Mouse (Mus musculus): Measurements from ENCODE around the gene Ppp1r15a. TPM values are rescaled to one million over a fixed set of nuclear protein-coding genes. Genes with fewer than 3 reads are reported as not detected.
"Not testable (repeated sequence)": the region's sequence is repeated elsewhere in the genome, so short reads cannot be mapped to it uniquely, and the experiment has no call there.

The Ppp1r15a gene
- polyA plus RNA-seq, 1 experiment from 2014 or later, result 12.9 TPM

DNA sequence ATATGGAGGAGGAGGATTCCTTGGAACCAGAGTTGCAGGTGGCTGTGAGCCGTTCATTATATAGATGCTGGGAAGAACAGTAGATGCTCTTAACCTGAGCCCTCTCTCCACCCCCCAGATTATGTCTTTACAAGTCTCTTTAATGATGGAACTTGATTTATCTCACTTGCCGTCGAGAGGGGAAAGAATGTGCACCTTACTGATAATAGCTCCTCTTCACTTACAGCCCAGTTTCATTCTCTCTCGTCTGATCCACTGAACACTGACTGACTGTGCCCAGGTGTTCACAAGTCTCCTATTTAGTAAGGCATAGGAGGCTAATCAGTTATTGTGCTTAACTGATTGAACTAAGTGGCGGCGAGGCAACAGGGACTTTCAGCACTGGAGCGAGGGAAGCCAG lies 36.5 kb downstream of the Ppp1r15a start:
- no peak overlapping the region for H3K27ac ChIP-seq
- H3K36me3 ChIP-seq (replicated peaks; ENCODE audit: control insufficient read depth, insufficient read depth), result peaks cover 28% of the 10 kb centered on the region
- H3K9ac ChIP-seq, result no peak overlapping the region
- ATAC-seq (ENCODE audit: low FRiP score) (no peak), DNase-seq (ENCODE audit: low spot score) (no peak)
- no peak overlapping the region for H3K4me3 ChIP-seq (replicated peaks; ENCODE audit: low read length)
- peaks cover 11% of the 10 kb centered on the region; the same call in 1 of the 2 replicates for H3K4me1 ChIP-seq (replicated peaks; ENCODE audit: control insufficient read depth, insufficient read depth, low read length)
- no peak overlapping the region for H3K4me2 ChIP-seq (replicated peaks)
- WGBS, result 83% methylated on average over 7 of the region's 7 CpGs
- H3K27me3 ChIP-seq (ENCODE audit: control insufficient read depth, insufficient read depth, low read length), result no peaks in the 10 kb centered on the region
- no peaks in the 10 kb centered on the region for H3K9me3 ChIP-seq (ENCODE audit: control insufficient read depth, low read length)

DNA sequence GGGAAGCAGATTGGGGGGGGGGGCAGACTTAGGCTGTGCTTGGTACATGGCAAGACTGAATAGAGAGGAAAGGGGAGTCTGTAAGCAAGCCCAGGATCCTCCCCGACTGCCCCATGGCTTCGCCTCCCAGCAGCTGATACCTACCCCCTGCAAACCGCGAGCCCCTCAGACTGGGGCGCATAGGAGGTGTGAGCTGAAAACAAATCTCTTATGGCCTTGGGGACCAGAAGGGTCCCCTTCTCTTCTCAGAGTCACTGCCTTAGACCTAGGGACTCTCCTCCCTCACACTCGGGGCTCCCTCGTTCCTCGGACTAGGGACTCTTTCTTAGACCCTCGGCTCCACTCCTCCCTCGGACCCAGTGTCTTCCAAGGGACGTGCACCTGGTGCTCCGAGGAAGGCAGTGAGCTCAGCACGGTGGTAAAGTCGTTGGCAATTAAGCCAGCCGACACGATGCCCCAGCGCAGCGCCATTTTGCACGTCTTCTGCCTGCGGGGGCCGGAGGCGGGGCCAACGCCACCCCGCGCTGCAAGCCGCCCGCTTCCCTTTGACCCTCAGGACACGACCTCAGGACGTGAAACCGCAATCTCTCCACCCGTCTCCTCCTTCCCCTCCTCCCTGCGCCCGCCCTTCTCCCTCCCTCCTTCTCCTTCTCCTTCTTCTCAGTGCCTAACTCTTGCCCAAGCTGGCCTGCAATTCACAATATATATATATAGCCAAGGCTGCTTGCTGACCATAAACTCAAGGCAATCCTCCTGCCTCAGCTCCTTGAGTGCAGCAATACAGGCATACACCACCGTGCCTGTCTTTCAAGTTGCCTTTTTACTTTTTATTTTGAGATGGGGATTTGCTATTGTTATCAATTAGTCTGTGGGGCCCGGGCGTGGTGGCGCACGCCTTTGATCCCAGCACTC lies 37.5 kb downstream of the Ppp1r15a start, which contains the start of gene Dhdh:
TSS of gene Dhdh (minus strand) at position 513 of the 912 bp plus-strand sequence.
- ATAC-seq (ENCODE audit: low FRiP score) (peak; percentile 62), DNase-seq (ENCODE audit: low spot score) (peak; percentile 47)
- H3K9ac ChIP-seq, result peak within 1 kb of the TSS; percentile 62
- no peaks in the 10 kb centered on the region for H3K27me3 ChIP-seq (ENCODE audit: control insufficient read depth, insufficient read depth, low read length)
- peaks cover 17% of the 10 kb centered on the region; the same call in 1 of the 2 replicates for H3K36me3 ChIP-seq (replicated peaks; ENCODE audit: control insufficient read depth, insufficient read depth)
- peak within 1 kb of the TSS; percentile 40 for H3K4me3 ChIP-seq (replicated peaks; ENCODE audit: low read length)
- no peaks in the 10 kb centered on the region for H3K9me3 ChIP-seq (ENCODE audit: control insufficient read depth, low read length)
- H3K4me1 ChIP-seq (replicated peaks; ENCODE audit: control insufficient read depth, insufficient read depth, low read length), result peaks cover 11% of the 10 kb centered on the region; the same call in 1 of the 2 replicates
- H3K27ac ChIP-seq, result peak within 1 kb of the TSS; percentile 88
- 6% methylated on average over 37 of the region's 38 CpGs for WGBS
- peak within 1 kb of the TSS; percentile 71 for H3K4me2 ChIP-seq (replicated peaks)

DNA sequence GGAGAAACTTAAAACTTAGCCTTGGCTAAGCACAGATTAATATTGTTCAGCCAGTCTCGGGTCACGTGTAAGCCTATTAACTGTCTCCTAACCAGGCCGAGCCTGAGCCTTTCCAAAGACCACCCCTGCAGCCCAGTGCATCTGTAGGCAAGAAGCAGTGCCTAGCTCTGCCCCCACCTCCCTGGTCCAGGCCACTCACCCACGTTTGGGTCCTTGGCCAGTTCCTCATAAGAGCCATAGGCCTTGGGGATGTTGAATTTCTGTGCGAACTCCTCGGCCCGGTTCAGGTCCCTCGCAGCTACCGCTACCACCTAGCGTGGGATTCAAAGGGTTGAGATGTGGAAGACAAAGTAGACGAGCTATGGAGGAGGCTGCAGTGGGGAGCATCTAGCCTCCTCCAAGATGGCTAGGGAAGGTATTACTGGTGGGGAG lies 38.2 kb downstream of the Ppp1r15a start:
- DNase-seq (ENCODE audit: low spot score) (peak; percentile 37), ATAC-seq (ENCODE audit: low FRiP score) (peak; percentile 76; the same call in 1 of the 2 replicates)
- Histone ChIP-seq H3K4me1 (replicated peaks; ENCODE audit: control insufficient read depth, insufficient read depth, low read length) (peaks cover 11% of the 10 kb centered on the region; the same call in 1 of the 2 replicates), H3K36me3 (replicated peaks; ENCODE audit: control insufficient read depth, insufficient read depth) (peaks cover 10% of the 10 kb centered on the region; the same call in 1 of the 2 replicates), H3K4me3 (replicated peaks; ENCODE audit: low read length) (peak overlapping the region; percentile 40), H3K27me3 (ENCODE audit: control insufficient read depth, insufficient read depth, low read length) (no peaks in the 10 kb centered on the region), H3K4me2 (replicated peaks) (peak overlapping the region; percentile 71), H3K27ac (peak overlapping the region; percentile 88), H3K9ac (peak overlapping the region; percentile 62), H3K9me3 (ENCODE audit: control insufficient read depth, low read length) (no peaks in the 10 kb centered on the region)
- WGBS, result 16% methylated on average over 11 of the region's 11 CpGs

DNA sequence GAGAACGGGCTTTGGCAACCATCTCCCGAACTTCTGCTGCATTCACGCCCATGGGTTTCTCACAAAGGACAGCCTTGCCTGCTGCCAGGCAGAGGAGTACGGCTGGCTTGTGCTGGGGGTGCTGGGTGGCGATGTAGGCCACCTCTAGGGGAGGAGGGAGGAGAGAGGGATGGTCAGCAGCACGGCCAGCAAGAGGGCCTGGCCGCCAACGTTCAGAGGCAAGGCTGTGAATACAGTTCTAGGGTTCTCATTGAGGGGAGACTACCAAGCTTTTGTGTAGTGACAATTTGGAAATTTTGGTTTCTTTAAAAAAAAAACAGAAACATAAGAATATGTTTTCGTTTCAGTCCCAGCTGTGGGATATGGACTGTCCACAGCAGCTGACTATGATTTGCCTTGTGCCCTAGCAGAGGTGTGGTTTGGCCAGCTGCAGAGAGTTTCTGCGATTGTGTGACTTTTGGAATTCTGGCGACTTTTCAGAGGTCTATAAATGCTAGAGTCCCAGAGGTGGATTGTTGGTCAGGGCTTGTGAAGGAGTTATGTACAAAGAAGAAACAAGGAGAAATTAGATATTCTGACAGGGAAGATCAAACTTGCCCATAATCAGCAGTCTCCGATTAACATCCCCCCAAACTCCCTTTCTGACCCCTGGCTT lies 39.2 kb downstream of the Ppp1r15a start, which contains the start of gene Gm45808:
TSS of gene Gm45808 (minus strand) at position 51 of the 655 bp plus-strand sequence.
- 0 out of 2 replicates have a peak, but pooled peaks cover under 1% of the 10 kb centered on the region for H3K36me3 ChIP-seq (replicated peaks; ENCODE audit: control insufficient read depth, insufficient read depth)
- H3K4me3 ChIP-seq (replicated peaks; ENCODE audit: low read length), result no peak within 1 kb of the TSS
- H3K9me3 ChIP-seq (ENCODE audit: control insufficient read depth, low read length), result no peaks in the 10 kb centered on the region
- ATAC-seq (ENCODE audit: low FRiP score), result no peak
- no peaks in the 10 kb centered on the region for H3K27me3 ChIP-seq (ENCODE audit: control insufficient read depth, insufficient read depth, low read length)
- DNase-seq (ENCODE audit: low spot score), result no peak
- H3K9ac ChIP-seq, result 0 out of 2 replicates have a peak within 1 kb of the TSS, but pooled peaks have one; percentile 62
- H3K4me2 ChIP-seq (replicated peaks), result peak within 1 kb of the TSS; percentile 71; the same call in 1 of the 2 replicates
- no peak within 1 kb of the TSS for H3K27ac ChIP-seq
- peaks cover 11% of the 10 kb centered on the region; the same call in 1 of the 2 replicates for H3K4me1 ChIP-seq (replicated peaks; ENCODE audit: control insufficient read depth, insufficient read depth, low read length)
- 84% methylated on average over 12 of the region's 12 CpGs for WGBS

DNA sequence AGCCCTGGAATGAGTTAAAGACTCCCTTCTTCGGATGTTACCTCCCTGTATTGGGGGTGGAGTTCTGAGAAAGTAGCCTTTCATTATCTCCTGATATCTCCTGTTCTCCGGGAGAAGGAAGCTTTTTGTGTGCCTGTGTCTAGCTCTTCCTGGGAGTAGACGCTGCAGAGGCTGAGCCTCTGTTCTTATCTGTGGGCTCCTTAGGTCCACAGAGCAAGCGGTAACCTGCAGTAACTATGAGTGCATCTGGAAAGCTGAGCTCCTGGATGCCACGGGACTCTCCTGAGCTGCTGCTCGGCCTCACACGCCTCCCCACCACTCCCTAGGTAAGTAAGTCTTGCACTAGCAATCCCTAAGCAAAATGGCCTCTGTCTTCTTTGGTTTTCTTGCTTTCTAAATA lies 39.9 kb downstream of the Ppp1r15a start:
- Histone ChIP-seq H3K4me2 (replicated peaks) (no peak overlapping the region), H3K4me3 (replicated peaks; ENCODE audit: low read length) (no peak overlapping the region), H3K36me3 (replicated peaks; ENCODE audit: control insufficient read depth, insufficient read depth) (no peaks in the 10 kb centered on the region), H3K9ac (no peak overlapping the region), H3K27me3 (ENCODE audit: control insufficient read depth, insufficient read depth, low read length) (no peaks in the 10 kb centered on the region), H3K4me1 (replicated peaks; ENCODE audit: control insufficient read depth, insufficient read depth, low read length) (peaks cover 11% of the 10 kb centered on the region; the same call in 1 of the 2 replicates), H3K9me3 (ENCODE audit: control insufficient read depth, low read length) (no peaks in the 10 kb centered on the region), H3K27ac (no peak overlapping the region)
- ATAC-seq (ENCODE audit: low FRiP score), result no peak
- 92% methylated on average over 7 of the region's 7 CpGs for WGBS
- no peak for DNase-seq (ENCODE audit: low spot score)

DNA sequence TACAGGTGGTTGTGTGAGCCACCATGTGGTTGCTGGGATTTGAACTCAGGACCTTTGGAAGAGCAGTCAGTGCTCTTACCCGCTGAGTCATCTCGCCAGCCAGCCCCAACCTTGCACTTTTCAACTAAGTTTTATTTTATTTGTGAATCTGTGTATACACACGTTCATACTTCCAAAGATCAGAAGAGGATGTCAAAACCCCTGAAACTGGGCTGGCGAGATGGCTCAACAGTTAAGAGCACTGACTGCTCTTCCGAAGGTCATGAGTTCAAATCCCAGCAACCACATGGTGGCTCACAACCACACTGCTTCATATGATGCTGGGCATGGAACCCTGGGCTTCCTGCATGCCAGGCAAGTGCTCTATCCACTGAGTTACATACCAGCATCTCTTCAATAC lies 41.1 kb downstream of the Ppp1r15a start:
- not testable (repeated sequence) for H3K36me3 ChIP-seq (replicated peaks; ENCODE audit: control insufficient read depth, insufficient read depth); H3K4me3 ChIP-seq (replicated peaks; ENCODE audit: low read length); DNase-seq (ENCODE audit: low spot score); H3K27me3 ChIP-seq (ENCODE audit: control insufficient read depth, insufficient read depth, low read length); H3K4me2 ChIP-seq (replicated peaks); ATAC-seq (ENCODE audit: low FRiP score); H3K9me3 ChIP-seq (ENCODE audit: control insufficient read depth, low read length); H3K9ac ChIP-seq; H3K4me1 ChIP-seq (replicated peaks; ENCODE audit: control insufficient read depth, insufficient read depth, low read length); H3K27ac ChIP-seq
- WGBS, result 98% methylated on average over 5 of the region's 5 CpGs

DNA sequence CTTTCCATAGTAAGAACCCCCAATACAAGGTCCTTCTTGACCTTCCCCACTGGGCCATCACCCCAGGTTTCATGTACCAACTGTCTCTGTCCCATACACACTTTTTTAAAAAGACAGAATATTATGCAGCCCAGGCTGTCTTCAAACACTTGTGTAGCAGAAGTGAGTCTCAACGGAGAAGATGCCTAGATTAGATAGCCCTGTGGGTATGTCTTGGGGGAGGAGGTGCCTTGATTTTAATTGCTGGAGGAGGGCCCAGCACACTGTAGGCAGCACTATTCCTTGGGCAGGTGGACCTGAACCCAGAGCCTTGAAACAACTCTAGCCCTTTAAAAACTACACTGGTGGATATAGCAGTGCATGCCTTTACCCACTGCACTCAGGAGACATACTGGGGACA lies 43.9 kb downstream of the Ppp1r15a start:
- DNase-seq (ENCODE audit: low spot score) (no peak), ATAC-seq (ENCODE audit: low FRiP score) (no peak)
- no peak overlapping the region for H3K4me2 ChIP-seq (replicated peaks)
- H3K9ac ChIP-seq, result no peak overlapping the region
- no peaks in the 10 kb centered on the region for H3K36me3 ChIP-seq (replicated peaks; ENCODE audit: control insufficient read depth, insufficient read depth)
- no peaks in the 10 kb centered on the region for H3K9me3 ChIP-seq (ENCODE audit: control insufficient read depth, low read length)
- no peak overlapping the region for H3K4me3 ChIP-seq (replicated peaks; ENCODE audit: low read length)
- no peaks in the 10 kb centered on the region for H3K4me1 ChIP-seq (replicated peaks; ENCODE audit: control insufficient read depth, insufficient read depth, low read length)
- no peaks in the 10 kb centered on the region for H3K27me3 ChIP-seq (ENCODE audit: control insufficient read depth, insufficient read depth, low read length)
- H3K27ac ChIP-seq, result no peak overlapping the region
- WGBS, result 91% methylated on average over 1 of the region's 1 CpGs

DNA sequence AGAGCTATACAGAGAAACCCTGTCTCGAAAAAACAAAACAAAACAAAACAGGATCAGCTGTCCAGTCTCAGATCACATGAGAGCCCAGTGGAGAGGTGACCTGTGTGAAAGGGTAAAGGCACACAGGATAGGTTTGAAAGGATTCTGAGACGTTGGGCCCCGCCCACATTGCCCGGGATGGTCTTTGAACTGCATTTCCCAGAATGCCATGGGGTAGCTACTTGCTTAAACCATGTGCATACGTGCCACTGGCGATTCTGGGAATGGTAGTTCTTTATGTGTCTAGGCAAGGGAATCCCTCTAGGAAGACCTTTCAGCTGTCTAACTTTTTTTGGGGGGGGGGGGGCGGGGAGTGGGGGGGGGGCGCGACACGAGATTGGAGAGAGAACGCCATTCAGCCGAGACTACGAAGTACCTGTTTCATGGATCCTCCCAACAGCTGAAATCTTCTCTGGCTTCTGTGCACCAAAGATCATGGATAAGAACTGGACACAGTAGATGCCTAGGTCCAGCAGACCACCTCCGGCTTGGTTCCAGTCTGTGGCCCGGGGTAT lies 44.6 kb downstream of the Ppp1r15a start, which contains the start of gene Tulp2:
TSS of gene Tulp2 (plus strand) at position 504 of the 554 bp plus-strand sequence.
- Histone ChIP-seq H3K9ac (no peak within 1 kb of the TSS), H3K4me1 (replicated peaks; ENCODE audit: control insufficient read depth, insufficient read depth, low read length) (no peaks in the 10 kb centered on the region), H3K9me3 (ENCODE audit: control insufficient read depth, low read length) (no peaks in the 10 kb centered on the region), H3K36me3 (replicated peaks; ENCODE audit: control insufficient read depth, insufficient read depth) (no peaks in the 10 kb centered on the region), H3K27me3 (ENCODE audit: control insufficient read depth, insufficient read depth, low read length) (no peaks in the 10 kb centered on the region), H3K27ac (no peak within 1 kb of the TSS), H3K4me2 (replicated peaks) (no peak within 1 kb of the TSS), H3K4me3 (replicated peaks; ENCODE audit: low read length) (no peak within 1 kb of the TSS)
- WGBS, result 50% methylated on average over 15 of the region's 15 CpGs
- DNase-seq (ENCODE audit: low spot score) (peak; percentile 67), ATAC-seq (ENCODE audit: low FRiP score) (peak; percentile 80)

All from hindbrain, embryonic 14.5 days (tissue).